In the genomic region with DNA sequence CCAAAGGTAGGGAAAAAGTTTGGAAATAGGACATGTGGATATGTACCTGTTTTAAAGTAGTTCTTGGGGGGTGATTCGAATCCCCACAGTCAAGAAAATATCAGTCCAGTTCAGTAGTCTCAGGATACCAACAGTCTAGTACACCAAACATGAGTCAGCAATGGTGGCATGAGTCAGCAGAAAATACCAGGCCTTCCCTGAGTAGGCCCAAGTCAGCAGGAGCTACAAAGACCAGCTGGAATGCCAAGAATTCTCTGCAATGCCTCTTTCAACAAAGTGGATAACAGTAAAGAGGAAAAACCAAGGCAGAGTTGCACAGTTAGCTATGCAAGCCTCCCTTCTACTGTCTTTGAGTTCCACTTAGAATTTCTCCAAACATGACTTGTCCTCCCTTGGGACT, we compare ENCODE assay signal across 14 mouse cellular contexts.
DNase-seq lines count a peak whose midpoint lies in the region; ATAC-seq and TF ChIP-seq lines count a peak whose summit lies in the region.
"Had no signal": no experiment of that assay in that cellular context is flagged by ENCODE, and none has a peak within 500 bp of the region (broad histone marks: within the 10 kb centered on the region; RNA-seq: fewer than 3 reads in every experiment).

No protein-coding gene starts in this region.

- ATAC-seq in kidney, postnatal 0 days (replicated peaks; ENCODE audit: low FRiP score, low read depth): no peak; the same call in 1 of the 2 replicates
- no peak for ATAC-seq in hindbrain, embryonic 14.5 days (ENCODE audit: low FRiP score)
- ATAC-seq in lung, postnatal 0 days: no peak
- ATAC-seq: midbrain, embryonic 16.5 days; Patski had no signal

- no peak for TF ChIP-seq CTCF in kidney, postnatal 0 days (IDR thresholded peaks at IDR 0.05; ENCODE audit: low read depth)
- TF ChIP-seq CTCF in lung, postnatal 0 days (IDR thresholded peaks at IDR 0.05): no peak

- no peak overlapping the region for H3K9ac ChIP-seq in kidney, postnatal 0 days (ENCODE audit: low read depth, low read length)
- H3K9ac ChIP-seq in hindbrain, embryonic 14.5 days: no peak overlapping the region
- no peak overlapping the region for H3K9ac ChIP-seq in lung, postnatal 0 days (replicated peaks; ENCODE audit: low read depth)
- H3K9ac ChIP-seq: embryonic facial prominence, embryonic 12.5 days; heart, embryonic 15.5 days had no signal

- no peaks in the 10 kb centered on the region for H3K9me3 ChIP-seq in kidney, postnatal 0 days (replicated peaks; ENCODE audit: low read length)
- H3K9me3 ChIP-seq in hindbrain, embryonic 14.5 days (ENCODE audit: control insufficient read depth, low read length): no peaks in the 10 kb centered on the region
- no peaks in the 10 kb centered on the region for H3K9me3 ChIP-seq in lung, postnatal 0 days (ENCODE audit: low read length)
- H3K9me3 ChIP-seq: embryonic facial prominence, embryonic 12.5 days; heart, embryonic 15.5 days had no signal

- DNase-seq in kidney, postnatal 0 days (ENCODE audit: low spot score): peak; percentile 5
- DNase-seq in kidney, adult 18-20 months: no peak
- DNase-seq in ES-CJ7 (ENCODE audit: low read depth, low spot score): peak; percentile 54
- DNase-seq in brain, adult 2 months (ENCODE audit: low read depth, low spot score): peak; percentile 24
- DNase-seq in forelimb bud, embryonic 11.5 days (ENCODE audit: low read depth, low spot score): peak; percentile 16
- no peak for DNase-seq in thymus, postnatal 10 days (ENCODE audit: low spot score in 2 of 2)
- DNase-seq in hindbrain, embryonic 14.5 days (ENCODE audit: low spot score): no peak
- DNase-seq in lung, postnatal 0 days (ENCODE audit: low spot score): no peak
- DNase-seq: lung, postnatal 36 days had no signal

- H3K4me3 ChIP-seq in kidney, postnatal 0 days (replicated peaks; ENCODE audit: low read depth, low read length): no peak overlapping the region
- H3K4me3 ChIP-seq in hindbrain, embryonic 14.5 days (replicated peaks; ENCODE audit: low read length): no peak overlapping the region
- no peak overlapping the region for H3K4me3 ChIP-seq in lung, postnatal 0 days (ENCODE audit: low read depth, low read length)
- H3K4me3 ChIP-seq: embryonic facial prominence, embryonic 12.5 days; heart, embryonic 15.5 days had no signal

- H3K4me1 ChIP-seq in kidney, postnatal 0 days (replicated peaks; ENCODE audit: insufficient read depth, low read length): no peaks in the 10 kb centered on the region
- no peaks in the 10 kb centered on the region for H3K4me1 ChIP-seq in hindbrain, embryonic 14.5 days (replicated peaks; ENCODE audit: control insufficient read depth, insufficient read depth, low read length)
- H3K4me1 ChIP-seq in lung, postnatal 0 days (ENCODE audit: insufficient read depth, low read depth, low read length): no peaks in the 10 kb centered on the region
- H3K4me1 ChIP-seq: embryonic facial prominence, embryonic 12.5 days; heart, embryonic 15.5 days had no signal

- H3K27me3 ChIP-seq in kidney, postnatal 0 days (ENCODE audit: insufficient read depth, low read length): no peaks in the 10 kb centered on the region
- no peaks in the 10 kb centered on the region for H3K27me3 ChIP-seq in hindbrain, embryonic 14.5 days (ENCODE audit: control insufficient read depth, insufficient read depth, low read length)
- no peaks in the 10 kb centered on the region for H3K27me3 ChIP-seq in lung, postnatal 0 days (replicated peaks; ENCODE audit: insufficient read depth, low read length)
- H3K27me3 ChIP-seq: embryonic facial prominence, embryonic 12.5 days; heart, embryonic 15.5 days; Patski had no signal

- H3K4me2 ChIP-seq in kidney, postnatal 0 days (ENCODE audit: low read length): no peak overlapping the region
- no peak overlapping the region for H3K4me2 ChIP-seq in hindbrain, embryonic 14.5 days (replicated peaks)
- no peak overlapping the region for H3K4me2 ChIP-seq in lung, postnatal 0 days (replicated peaks; ENCODE audit: low read depth, low read length)
- H3K4me2 ChIP-seq: embryonic facial prominence, embryonic 12.5 days; heart, embryonic 15.5 days had no signal

- no peaks in the 10 kb centered on the region for H3K36me3 ChIP-seq in kidney, postnatal 0 days (ENCODE audit: insufficient read depth, low read length)
- no peaks in the 10 kb centered on the region for H3K36me3 ChIP-seq in hindbrain, embryonic 14.5 days (replicated peaks; ENCODE audit: control insufficient read depth, insufficient read depth)
- no peaks in the 10 kb centered on the region for H3K36me3 ChIP-seq in lung, postnatal 0 days (ENCODE audit: insufficient read depth, low read length)
- H3K36me3 ChIP-seq: embryonic facial prominence, embryonic 12.5 days; heart, embryonic 15.5 days had no signal

- no peak for TF ChIP-seq EP300 in lung, postnatal 0 days (IDR thresholded peaks at IDR 0.05)

- WGBS in kidney, postnatal 0 days: 74% methylated on average over 1 of the region's 1 CpGs
- 63% methylated on average over 1 of the region's 1 CpGs for WGBS in hindbrain, embryonic 14.5 days
- 55% methylated on average over 1 of the region's 1 CpGs for WGBS in lung, postnatal 0 days

- no peak overlapping the region for H3K27ac ChIP-seq in kidney, postnatal 0 days
- H3K27ac ChIP-seq in hindbrain, embryonic 14.5 days: no peak overlapping the region
- H3K27ac ChIP-seq in lung, postnatal 0 days (ENCODE audit: low read length): no peak overlapping the region
- H3K27ac ChIP-seq: embryonic facial prominence, embryonic 12.5 days; heart, embryonic 15.5 days; stomach, postnatal 0 days had no signal

Comparison
In these comparisons a context has a peak if more than half of its experiments do, and no peak if none do; other contexts are left out.
1. DNase-seq: peak in kidney, postnatal 0 days (single experiment), ES-CJ7 (single experiment), brain, adult 2 months (single experiment) and forelimb bud, embryonic 11.5 days (single experiment); none in kidney, adult 18-20 months (single experiment), thymus, postnatal 10 days (0 of 2), hindbrain, embryonic 14.5 days (single experiment) and lung, postnatal 0 days (single experiment).